Mouse (Mus musculus) liver, embryonic 14.5 days (tissue): ENCODE data around the gene Mcts1.

Experiments used
- CTCF ChIP-seq: IDR thresholded peaks from 2 replicates; pipeline ENCODE4 v1.5.1; 2016; ENCODE audit warnings: antibody characterized with exemption, low read depth, control low read depth
- EP300 ChIP-seq: IDR thresholded peaks from 2 replicates; pipeline ENCODE4 v1.6.1; 2016; ENCODE audit warnings: antibody characterized with exemption, low read depth

DNA sequence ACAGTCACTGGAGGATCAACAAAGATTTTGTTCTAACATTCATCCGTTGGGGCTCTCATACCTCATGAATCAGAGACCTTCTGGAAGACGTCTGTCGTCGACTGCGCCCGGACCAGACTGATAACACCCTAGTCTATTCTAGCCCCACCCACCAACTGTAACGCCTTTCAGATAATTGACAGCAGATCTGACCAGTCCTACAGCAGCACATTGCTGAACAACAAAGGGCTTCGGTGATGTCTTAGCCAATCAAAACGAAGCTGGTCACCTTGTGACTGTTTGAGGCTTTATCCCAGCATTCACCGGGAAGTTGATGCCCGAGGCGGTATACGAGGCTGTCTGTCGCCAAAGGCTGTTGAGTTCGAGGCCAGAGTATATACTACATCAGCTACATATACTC lies 24.3 kb upstream of the Mcts1 start, which contains the start of gene Cul4b:
- TF ChIP-seq CTCF (no peak), EP300 (no peak)
